Mouse (Mus musculus): ENCODE results near the gene Ank. TPM values are rescaled to one million over a fixed set of nuclear protein-coding genes. Genes with fewer than 3 reads are reported as not detected.
A peak's percentile ranks its signal among the peaks of the same experiment; 100 is the strongest.
"Not testable (repeated sequence)": the region's sequence is repeated elsewhere in the genome, so short reads cannot be mapped to it uniquely, and the experiment has no call there.

Gene Ank
- polyA plus RNA-seq, 1 experiment from 2014 or later = 5.9 TPM

DNA sequence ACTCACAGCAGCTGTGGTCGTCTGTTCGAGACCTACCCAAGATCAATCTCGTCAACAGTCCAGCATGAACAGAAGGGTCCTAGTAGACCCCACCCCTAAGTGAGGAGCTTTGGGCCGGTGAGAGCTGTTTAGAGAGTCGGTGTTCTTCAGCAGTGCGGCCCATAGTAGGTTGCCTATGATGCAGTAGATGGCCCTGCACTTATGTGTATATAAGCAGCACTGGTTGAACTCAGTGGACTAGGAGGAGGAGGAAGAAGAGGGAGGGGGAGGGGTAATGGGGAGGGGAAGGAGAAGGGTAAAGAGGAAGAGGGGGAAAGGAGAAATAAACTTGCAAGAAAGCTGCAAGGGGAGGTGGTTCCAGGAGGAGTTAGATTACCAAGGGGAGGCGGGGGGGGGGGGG, 25.4 kb upstream of the Ank start:
- ATAC-seq = no peak
- WGBS = 89% methylated on average over 6 of the region's 7 CpGs

DNA sequence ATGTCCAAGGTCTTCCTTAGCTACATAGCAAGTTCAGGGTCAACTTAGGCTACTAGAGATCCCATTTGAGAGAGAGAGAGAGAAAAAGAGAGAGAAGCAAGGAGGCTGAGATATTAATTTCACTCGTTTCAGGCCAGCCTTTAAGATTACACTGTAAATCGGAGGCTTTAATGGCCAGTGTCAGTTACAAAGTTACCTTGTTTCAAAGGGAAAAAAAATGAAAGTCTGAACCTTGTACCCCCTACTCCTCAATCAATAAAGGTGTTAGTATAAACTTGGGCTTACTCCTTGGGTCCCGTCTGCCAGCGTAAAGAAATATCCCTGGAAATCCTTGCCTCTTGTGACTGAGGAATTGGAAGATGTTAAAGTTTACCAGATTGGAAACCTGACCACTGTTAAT, 24.9 kb upstream of the Ank start:
- H3K27me3 ChIP-seq (replicated peaks; ENCODE audit: control insufficient read depth, insufficient read depth, low read length) = no peaks in the 10 kb centered on the region
- ATAC-seq = 0 out of 2 replicates have a peak, but pooled peaks have one; percentile 1
- 0 out of 2 replicates have a peak overlapping the region, but pooled peaks have one; percentile 22 for H3K27ac ChIP-seq (ENCODE audit: low read length)
- no peak overlapping the region for H3K4me3 ChIP-seq (ENCODE audit: low read length)
- no peak overlapping the region for H3K9ac ChIP-seq (ENCODE audit: low read depth, low read length)
- no peaks in the 10 kb centered on the region for H3K9me3 ChIP-seq (ENCODE audit: control insufficient read depth, low read length)
- WGBS = 60% methylated on average over 4 of the region's 4 CpGs
- H3K4me2 ChIP-seq (ENCODE audit: low read depth, low read length) = no peak overlapping the region
- H3K36me3 ChIP-seq (ENCODE audit: control insufficient read depth, insufficient read depth, low read length) = no peaks in the 10 kb centered on the region
- peaks cover 4% of the 10 kb centered on the region; the same call in 1 of the 2 replicates for H3K4me1 ChIP-seq (ENCODE audit: control insufficient read depth, insufficient read depth, low read length)

More for the DNA sequence above, 25.4 kb upstream of the Ank start:
- H3K4me2 ChIP-seq (ENCODE audit: low read depth, low read length) = no peak overlapping the region
- no peaks in the 10 kb centered on the region for H3K27me3 ChIP-seq (replicated peaks; ENCODE audit: control insufficient read depth, insufficient read depth, low read length)
- no peaks in the 10 kb centered on the region for H3K9me3 ChIP-seq (ENCODE audit: control insufficient read depth, low read length)
- peaks cover 8% of the 10 kb centered on the region; the same call in 1 of the 2 replicates for H3K4me1 ChIP-seq (ENCODE audit: control insufficient read depth, insufficient read depth, low read length)
- H3K36me3 ChIP-seq (ENCODE audit: control insufficient read depth, insufficient read depth, low read length) = no peaks in the 10 kb centered on the region
- H3K4me3 ChIP-seq (ENCODE audit: low read length) = no peak overlapping the region
- no peak overlapping the region for H3K27ac ChIP-seq (ENCODE audit: low read length)
- H3K9ac ChIP-seq (ENCODE audit: low read depth, low read length) = no peak overlapping the region

DNA sequence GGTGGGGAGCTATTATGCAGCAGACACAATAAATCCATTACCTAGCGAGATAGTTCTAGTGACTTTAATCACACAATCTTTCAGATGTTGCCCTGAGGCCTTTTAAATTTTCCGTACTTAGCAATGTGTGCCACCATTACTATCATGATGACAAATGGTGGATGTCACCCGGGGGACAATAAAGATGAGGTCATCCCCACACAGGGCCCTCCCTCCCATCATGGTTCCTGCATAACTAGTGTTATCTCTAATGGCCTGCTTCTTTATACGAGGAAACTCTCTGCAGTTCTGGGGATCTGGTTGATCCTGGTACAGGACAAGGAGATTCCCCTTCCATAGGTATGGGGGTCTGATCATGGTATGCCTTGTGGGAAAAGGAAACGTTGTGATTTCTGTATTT, 24.5 kb upstream of the Ank start:
- WGBS = 43% methylated on average over 5 of the region's 5 CpGs
- no peaks in the 10 kb centered on the region for H3K36me3 ChIP-seq (ENCODE audit: control insufficient read depth, insufficient read depth, low read length)

DNA sequence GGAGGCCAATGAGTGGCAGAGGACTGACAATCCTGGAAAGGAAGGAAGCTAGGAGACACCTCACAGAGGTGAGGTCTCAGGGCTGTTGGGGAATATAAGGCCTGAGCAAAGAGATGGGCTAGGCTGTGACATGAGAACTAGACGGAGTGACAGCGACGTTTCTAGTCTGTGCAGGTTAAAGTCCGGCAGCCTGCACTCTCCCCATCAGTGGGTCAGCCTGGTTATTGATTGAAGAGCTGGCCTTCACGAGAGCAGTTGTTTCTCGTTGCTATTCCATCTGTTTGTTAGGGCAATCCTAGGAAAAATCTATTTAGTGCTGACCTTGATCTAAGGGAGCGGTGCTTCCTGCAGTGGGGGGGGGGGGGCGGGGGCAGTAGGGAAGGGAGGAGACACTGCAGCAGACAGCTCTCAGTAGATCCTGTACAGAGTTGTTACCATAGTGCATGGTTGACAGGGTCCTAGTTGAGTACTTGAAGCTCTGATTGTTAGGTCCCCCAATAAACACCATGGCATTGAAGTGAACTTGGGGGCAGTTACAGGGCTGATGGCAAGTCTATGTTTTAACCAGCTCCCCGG, 21.6 kb upstream of the Ank start:
- H3K9ac ChIP-seq (ENCODE audit: low read depth, low read length) = no peak overlapping the region
- no peak overlapping the region for H3K4me3 ChIP-seq (ENCODE audit: low read length)
- 52% methylated on average over 8 of the region's 9 CpGs for WGBS
- no peak overlapping the region for H3K4me2 ChIP-seq (ENCODE audit: low read depth, low read length)
- H3K27me3 ChIP-seq (replicated peaks; ENCODE audit: control insufficient read depth, insufficient read depth, low read length) = no peaks in the 10 kb centered on the region
- H3K36me3 ChIP-seq (ENCODE audit: control insufficient read depth, insufficient read depth, low read length) = no peaks in the 10 kb centered on the region
- no peaks in the 10 kb centered on the region for H3K9me3 ChIP-seq (ENCODE audit: control insufficient read depth, low read length)
- peaks cover 4% of the 10 kb centered on the region; the same call in 1 of the 2 replicates for H3K4me1 ChIP-seq (ENCODE audit: control insufficient read depth, insufficient read depth, low read length)
- peak; percentile 72 for ATAC-seq
- H3K27ac ChIP-seq (ENCODE audit: low read length) = peak overlapping the region; percentile 38; the same call in 1 of the 2 replicates

More for the DNA sequence above, 24.5 kb upstream of the Ank start:
- no peaks in the 10 kb centered on the region for H3K27me3 ChIP-seq (replicated peaks; ENCODE audit: control insufficient read depth, insufficient read depth, low read length)
- peaks cover 4% of the 10 kb centered on the region; the same call in 1 of the 2 replicates for H3K4me1 ChIP-seq (ENCODE audit: control insufficient read depth, insufficient read depth, low read length)
- H3K27ac ChIP-seq (ENCODE audit: low read length) = 0 out of 2 replicates have a peak overlapping the region, but pooled peaks have one; percentile 22
- H3K4me2 ChIP-seq (ENCODE audit: low read depth, low read length) = no peak overlapping the region
- no peak overlapping the region for H3K9ac ChIP-seq (ENCODE audit: low read depth, low read length)
- no peak overlapping the region for H3K4me3 ChIP-seq (ENCODE audit: low read length)
- peak; percentile 32 for ATAC-seq
- H3K9me3 ChIP-seq (ENCODE audit: control insufficient read depth, low read length) = no peaks in the 10 kb centered on the region

DNA sequence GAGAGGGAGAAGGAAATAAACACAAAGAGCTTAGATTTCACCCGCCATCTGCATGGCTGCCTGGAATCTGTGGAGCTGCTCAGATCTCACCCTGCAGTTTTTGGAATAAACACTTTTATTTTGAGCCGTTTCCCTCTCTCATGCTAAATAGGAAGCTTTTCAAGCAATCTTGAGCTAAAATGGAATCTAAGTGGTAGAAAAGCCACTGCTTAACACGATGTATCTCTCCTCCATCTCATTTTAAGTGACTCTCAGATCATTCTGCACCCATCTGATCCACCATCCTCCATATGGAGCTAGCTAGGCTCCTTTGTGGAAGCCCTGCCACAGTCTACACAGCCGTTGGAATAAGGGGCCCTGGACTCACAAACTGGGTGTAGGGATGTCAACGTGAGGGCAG, 15.8 kb upstream of the Ank start:
- Histone ChIP-seq H3K9me3 (ENCODE audit: control insufficient read depth, low read length) (no peaks in the 10 kb centered on the region), H3K27me3 (replicated peaks; ENCODE audit: control insufficient read depth, insufficient read depth, low read length) (no peaks in the 10 kb centered on the region), H3K27ac (ENCODE audit: low read length) (no peak overlapping the region), H3K4me1 (ENCODE audit: control insufficient read depth, insufficient read depth, low read length) (no peaks in the 10 kb centered on the region), H3K4me3 (ENCODE audit: low read length) (no peak overlapping the region), H3K9ac (ENCODE audit: low read depth, low read length) (no peak overlapping the region), H3K4me2 (ENCODE audit: low read depth, low read length) (no peak overlapping the region), H3K36me3 (ENCODE audit: control insufficient read depth, insufficient read depth, low read length) (no peaks in the 10 kb centered on the region)
- no peak for ATAC-seq
- 72% methylated on average over 5 of the region's 5 CpGs for WGBS

DNA sequence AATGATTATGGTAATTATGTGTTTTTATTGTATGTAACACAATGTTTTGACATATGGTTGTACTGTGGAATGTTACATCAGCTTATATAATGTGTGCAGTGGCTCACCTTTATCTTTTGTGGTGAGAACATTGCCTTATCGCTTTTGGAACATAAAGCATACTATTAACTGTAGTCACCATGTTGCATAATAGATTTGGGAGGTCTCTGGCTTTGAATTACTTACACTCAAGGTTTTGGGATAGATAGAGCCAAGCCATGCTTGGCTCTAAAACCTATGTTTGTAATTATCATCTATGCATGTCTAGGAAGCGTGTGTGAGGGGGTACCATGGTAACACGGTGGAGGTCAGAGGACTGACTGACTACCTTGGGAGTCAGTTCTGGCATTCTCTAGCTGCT, 14.7 kb upstream of the Ank start:
- Histone ChIP-seq H3K9ac (ENCODE audit: low read depth, low read length) (no peak overlapping the region), H3K27ac (ENCODE audit: low read length) (no peak overlapping the region), H3K4me2 (ENCODE audit: low read depth, low read length) (no peak overlapping the region), H3K9me3 (ENCODE audit: control insufficient read depth, low read length) (no peaks in the 10 kb centered on the region), H3K4me3 (ENCODE audit: low read length) (no peak overlapping the region), H3K4me1 (ENCODE audit: control insufficient read depth, insufficient read depth, low read length) (no peaks in the 10 kb centered on the region), H3K36me3 (ENCODE audit: control insufficient read depth, insufficient read depth, low read length) (no peaks in the 10 kb centered on the region), H3K27me3 (replicated peaks; ENCODE audit: control insufficient read depth, insufficient read depth, low read length) (no peaks in the 10 kb centered on the region)
- ATAC-seq = no peak
- 94% methylated on average over 3 of the region's 3 CpGs for WGBS

DNA sequence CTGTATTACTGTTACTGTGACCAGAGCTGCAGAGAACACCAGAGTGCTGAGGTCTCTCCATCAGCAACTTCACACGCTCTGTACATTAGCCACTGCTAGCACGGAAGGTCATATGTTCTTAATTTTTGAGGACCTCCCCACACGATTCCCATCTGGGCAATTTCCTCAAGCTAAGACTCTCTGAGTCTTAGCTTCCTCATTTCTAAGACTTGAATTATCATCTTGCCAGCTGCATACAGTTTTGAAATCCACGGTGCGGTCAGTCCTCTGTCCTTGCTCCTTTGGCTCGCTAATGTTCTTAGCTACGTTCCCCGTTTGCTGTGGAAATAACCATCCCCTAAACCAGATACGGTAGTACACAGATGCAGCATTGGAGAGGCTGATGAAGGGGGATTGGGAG, 14.0 kb upstream of the Ank start:
- WGBS = 90% methylated on average over 9 of the region's 9 CpGs
- no peak overlapping the region for H3K4me2 ChIP-seq (ENCODE audit: low read depth, low read length)
- no peaks in the 10 kb centered on the region for H3K36me3 ChIP-seq (ENCODE audit: control insufficient read depth, insufficient read depth, low read length)
- no peaks in the 10 kb centered on the region for H3K9me3 ChIP-seq (ENCODE audit: control insufficient read depth, low read length)
- H3K4me3 ChIP-seq (ENCODE audit: low read length) = no peak overlapping the region
- no peak overlapping the region for H3K27ac ChIP-seq (ENCODE audit: low read length)
- ATAC-seq = no peak
- H3K4me1 ChIP-seq (ENCODE audit: control insufficient read depth, insufficient read depth, low read length) = no peaks in the 10 kb centered on the region
- H3K27me3 ChIP-seq (replicated peaks; ENCODE audit: control insufficient read depth, insufficient read depth, low read length) = no peaks in the 10 kb centered on the region
- H3K9ac ChIP-seq (ENCODE audit: low read depth, low read length) = no peak overlapping the region

DNA sequence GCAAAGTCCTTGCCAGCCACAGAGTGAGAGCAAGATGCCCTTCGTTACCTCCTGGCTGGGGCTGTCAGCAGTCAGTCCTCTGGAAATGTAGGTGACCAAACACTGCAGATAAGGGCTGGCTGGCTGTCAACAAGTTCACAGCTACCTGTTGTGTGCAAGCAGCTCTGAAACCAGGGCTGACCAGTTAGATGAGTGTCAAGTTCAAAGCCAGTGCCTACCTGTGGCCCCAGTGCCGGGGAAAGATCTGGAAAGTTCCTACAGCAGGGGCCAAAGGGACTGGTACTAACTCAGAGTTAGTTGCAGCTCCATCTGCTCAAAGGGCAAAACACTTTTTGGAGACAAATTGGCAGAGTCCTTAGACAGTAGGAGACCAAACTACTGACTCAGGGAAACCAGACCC, 9.5 kb upstream of the Ank start:
- Histone ChIP-seq H3K27ac (ENCODE audit: low read length) (no peak overlapping the region), H3K27me3 (replicated peaks; ENCODE audit: control insufficient read depth, insufficient read depth, low read length) (no peaks in the 10 kb centered on the region), H3K4me1 (ENCODE audit: control insufficient read depth, insufficient read depth, low read length) (no peaks in the 10 kb centered on the region), H3K9me3 (ENCODE audit: control insufficient read depth, low read length) (no peaks in the 10 kb centered on the region), H3K36me3 (ENCODE audit: control insufficient read depth, insufficient read depth, low read length) (no peaks in the 10 kb centered on the region), H3K4me2 (ENCODE audit: low read depth, low read length) (no peak overlapping the region), H3K4me3 (ENCODE audit: low read length) (no peak overlapping the region), H3K9ac (ENCODE audit: low read depth, low read length) (no peak overlapping the region)
- 94% methylated on average over 2 of the region's 2 CpGs for WGBS
- no peak for ATAC-seq

DNA sequence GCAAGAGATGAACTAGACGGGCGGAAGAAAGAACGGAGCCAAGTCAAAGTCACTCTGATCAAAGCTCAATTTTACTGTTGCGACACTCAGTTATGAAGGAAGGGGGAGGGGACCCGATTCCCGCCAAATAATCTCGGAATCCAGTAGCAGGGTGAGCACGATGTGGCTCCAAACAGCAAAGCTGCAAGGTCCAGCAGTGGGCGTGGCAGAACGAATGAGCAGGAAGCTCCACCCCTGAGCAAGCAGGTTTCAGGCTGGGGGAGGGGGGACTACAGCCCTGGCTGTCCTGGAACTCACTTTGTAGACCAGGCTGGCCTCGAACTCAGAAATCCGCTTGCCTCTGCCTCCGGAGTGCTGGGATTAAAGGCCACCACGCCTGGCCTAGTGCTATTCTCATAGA, 6.7 kb upstream of the Ank start:
- 55% methylated on average over 14 of the region's 14 CpGs for WGBS
- not testable (repeated sequence) for H3K4me3 ChIP-seq (ENCODE audit: low read length); H3K27ac ChIP-seq (ENCODE audit: low read length); H3K4me2 ChIP-seq (ENCODE audit: low read depth, low read length); H3K9me3 ChIP-seq (ENCODE audit: control insufficient read depth, low read length); H3K27me3 ChIP-seq (replicated peaks; ENCODE audit: control insufficient read depth, insufficient read depth, low read length); ATAC-seq; H3K9ac ChIP-seq (ENCODE audit: low read depth, low read length); H3K4me1 ChIP-seq (ENCODE audit: control insufficient read depth, insufficient read depth, low read length); H3K36me3 ChIP-seq (ENCODE audit: control insufficient read depth, insufficient read depth, low read length)
